Mouse (Mus musculus) thymus, adult 2 months (tissue): Measurements from ENCODE around the gene Cd80. TPM values are rescaled to one million over a fixed set of nuclear protein-coding genes. Genes with fewer than 3 reads are reported as not detected.

Experiments used
- DNase-seq: peaks from one replicate; pipeline ENCODE4 v3.0.0; 2021
- H3K27ac ChIP-seq: fragments of 200-500 bp; 2 replicates; pipeline ENCODE4 v1.5.1; 2012; ENCODE audit warnings: low read length, control low read depth; ENCODE audit not compliant: control insufficient read depth, insufficient read depth
- H3K27me3 ChIP-seq: fragments of 200-500 bp; 2 replicates; pipeline ENCODE4 v1.6.1; 2012; ENCODE audit warnings: mild to moderate bottlenecking, low read length, moderate library complexity, mixed read lengths; ENCODE audit not compliant: control insufficient read depth, insufficient read depth
- H3K36me3 ChIP-seq: fragments of 200-500 bp; 2 replicates; pipeline ENCODE4 v1.6.1; 2012; ENCODE audit warnings: mild to moderate bottlenecking, low read length, moderate library complexity; ENCODE audit not compliant: control insufficient read depth, insufficient read depth
- H3K4me1 ChIP-seq: fragments of 200-500 bp; replicated peaks from 2 replicates; pipeline ENCODE4 v1.6.1; 2012; ENCODE audit warnings: low read length; ENCODE audit not compliant: control insufficient read depth, insufficient read depth
- H3K4me3 ChIP-seq: fragments of 200-500 bp; 2 replicates; pipeline ENCODE4 v1.5.1; 2012; ENCODE audit warnings: mild to moderate bottlenecking, low read length, control low read depth, moderate library complexity; ENCODE audit not compliant: control insufficient read depth, insufficient read depth
- CTCF ChIP-seq: fragments of 200-500 bp; IDR thresholded peaks from 2 replicates; pipeline ENCODE4 v1.5.1; 2012; ENCODE audit warnings: mild to moderate bottlenecking, control low read depth, low read length, moderate library complexity, borderline replicate concordance; ENCODE audit not compliant: control insufficient read depth, poor library complexity, insufficient read depth; ENCODE audit errors: extremely low read depth
- POLR2A ChIP-seq: fragments of 200-500 bp; IDR thresholded peaks from 2 replicates; pipeline ENCODE4 v1.6.1; 2012; ENCODE audit warnings: mild to moderate bottlenecking, low read length, control low read depth, moderate library complexity; ENCODE audit not compliant: control insufficient read depth, poor library complexity, insufficient read depth; ENCODE audit errors: extremely low read depth
- WGBS: fragments of 180-500 bp; shearing (Covaris S2); methylation state at CpG from one replicate; pipeline ENCODE4 v1.1.7; 2018; 5-methylcytosine and 5-hydroxymethylcytosine counted together
- polyA plus RNA-seq: library from polyadenylated mRNA; depleted of rRNA; stranded (reverse); fragments of >200 nt; gene quantifications from 2 replicates; pipeline ENCODE4 v1.2.3, GENCODE M21; 2012; rRNA removed

Gene Cd80
- 3.5 and 5.2 TPM in 2 replicates for polyA plus RNA-seq

- no peak within 1 kb of the TSS for H3K27ac ChIP-seq
- H3K27me3 ChIP-seq = no peaks in the 10 kb centered on the region
- no peak for TF ChIP-seq POLR2A
- TF ChIP-seq CTCF = no peak
- 86% methylated on average over 17 of the region's 17 CpGs for WGBS
- peaks cover 14% of the 10 kb centered on the region for H3K4me1 ChIP-seq
- DNase-seq = no peak
- no peaks in the 10 kb centered on the region for H3K36me3 ChIP-seq
- H3K4me3 ChIP-seq = no peak within 1 kb of the TSS
Measured at GRCm38 (mm10) chr16:38455511-38456418, at the start of gene Cd80. Cd80 (plus strand) TSS chr16:38455561.

GRCm38 (mm10) chr16:38406293-38406692, 49.1 kb upstream of the Cd80 start:
- peaks cover 9% of the 10 kb centered on the region for H3K4me1 ChIP-seq
- no peak for DNase-seq
- no peak overlapping the region for H3K27ac ChIP-seq
- WGBS = 98% methylated on average over 5 of the region's 5 CpGs
- TF ChIP-seq CTCF (no peak), POLR2A (no peak)
- no peaks in the 10 kb centered on the region for H3K36me3 ChIP-seq
- H3K27me3 ChIP-seq = no peaks in the 10 kb centered on the region
- H3K4me3 ChIP-seq = no peak overlapping the region

GRCm38 (mm10) chr16:38406708-38407107, 48.7 kb upstream of the Cd80 start:
- TF ChIP-seq POLR2A = no peak
- no peak for TF ChIP-seq CTCF
- Histone ChIP-seq H3K4me1 (peaks cover 9% of the 10 kb centered on the region), H3K27ac (no peak overlapping the region), H3K36me3 (no peaks in the 10 kb centered on the region), H3K27me3 (no peaks in the 10 kb centered on the region), H3K4me3 (no peak overlapping the region)
- DNase-seq = no peak
- WGBS = 72% methylated on average over 6 of the region's 6 CpGs

- H3K36me3 ChIP-seq = no peaks in the 10 kb centered on the region
- no peak overlapping the region for H3K4me3 ChIP-seq
- H3K27ac ChIP-seq = no peak overlapping the region
- WGBS = 70% methylated on average over 5 of the region's 5 CpGs
- H3K4me1 ChIP-seq = peaks cover 9% of the 10 kb centered on the region
- no peak for DNase-seq
- no peaks in the 10 kb centered on the region for H3K27me3 ChIP-seq
- TF ChIP-seq POLR2A (no peak), CTCF (no peak)
Measured at GRCm38 (mm10) chr16:38407584-38407983, 47.8 kb upstream of the Cd80 start.

- DNase-seq = no peak
- 95% methylated on average over 8 of the region's 8 CpGs for WGBS
- H3K36me3 ChIP-seq = no peaks in the 10 kb centered on the region
- H3K4me3 ChIP-seq = no peak overlapping the region
- peaks cover 7% of the 10 kb centered on the region for H3K4me1 ChIP-seq
- TF ChIP-seq CTCF (no peak), POLR2A (no peak)
- no peak overlapping the region for H3K27ac ChIP-seq
- H3K27me3 ChIP-seq = no peaks in the 10 kb centered on the region
Measured at GRCm38 (mm10) chr16:38408416-38408815, 46.9 kb upstream of the Cd80 start.

GRCm38 (mm10) chr16:38414953-38415352, 40.4 kb upstream of the Cd80 start:
- DNase-seq = no peak
- Histone ChIP-seq H3K27me3 (no peaks in the 10 kb centered on the region), H3K36me3 (no peaks in the 10 kb centered on the region), H3K4me3 (no peak overlapping the region), H3K27ac (no peak overlapping the region), H3K4me1 (no peaks in the 10 kb centered on the region)
- 94% methylated on average over 7 of the region's 7 CpGs for WGBS
- no peak for TF ChIP-seq CTCF
- TF ChIP-seq POLR2A = no peak

GRCm38 (mm10) chr16:38425374-38425773, 30.0 kb upstream of the Cd80 start:
- H3K36me3 ChIP-seq = no peaks in the 10 kb centered on the region
- TF ChIP-seq CTCF (no peak), POLR2A (no peak)

More at GRCm38 (mm10) chr16:38425374-38425773, 30.0 kb upstream of the Cd80 start:
- DNase-seq = no peak
- Histone ChIP-seq H3K27ac (no peak overlapping the region), H3K27me3 (no peaks in the 10 kb centered on the region), H3K4me3 (no peak overlapping the region), H3K4me1 (no peaks in the 10 kb centered on the region)
- WGBS = 89% methylated on average over 2 of the region's 2 CpGs
